In the genomic region with DNA sequence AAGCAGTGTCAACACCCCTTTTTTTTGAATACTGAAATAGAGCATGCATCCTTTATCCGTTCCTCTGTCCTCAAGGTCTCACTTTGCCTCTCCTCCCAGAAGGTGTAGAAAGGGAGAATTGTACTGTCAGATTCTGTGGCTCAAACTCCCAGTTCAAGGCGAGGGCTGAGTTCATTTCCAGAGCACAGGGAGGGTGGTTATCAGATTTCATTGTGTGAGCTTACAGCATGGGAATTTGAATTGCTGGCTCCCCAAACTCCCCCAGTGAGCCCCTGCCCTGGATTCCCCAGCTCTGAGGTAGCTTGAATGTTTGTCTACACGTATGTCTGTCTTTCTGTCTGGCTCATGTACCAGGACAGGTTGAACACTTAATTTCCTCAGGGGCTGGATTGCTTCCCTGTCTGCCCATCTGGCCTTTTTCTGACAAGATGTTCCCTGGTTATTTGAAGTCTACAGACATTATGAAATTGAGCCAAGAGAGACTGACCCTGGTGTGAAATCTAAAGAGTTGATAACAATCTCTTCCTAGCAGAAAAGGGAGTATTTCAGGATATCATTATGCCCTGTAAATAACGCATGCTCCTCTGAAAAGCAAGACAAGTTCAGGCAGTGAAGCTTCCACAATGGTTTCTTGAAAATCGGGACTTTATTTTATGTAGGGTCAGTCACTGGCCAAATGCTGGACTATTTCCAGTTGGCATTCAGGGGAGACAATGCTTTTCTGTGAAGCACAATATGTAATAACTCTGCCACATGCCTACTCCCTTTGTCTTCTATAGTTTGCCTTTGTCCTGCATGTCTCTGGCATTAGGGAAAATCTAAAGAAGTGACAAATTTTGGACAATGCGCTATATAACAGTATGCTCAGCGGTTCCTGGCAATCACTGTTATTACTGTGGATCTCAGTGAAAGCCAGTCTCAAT, we compare ENCODE assay signal across 21 mouse cellular contexts. TPM values are rescaled to one million over a fixed set of nuclear protein-coding genes. Genes with fewer than 3 reads are reported as not detected.
A peak's percentile ranks its signal among the peaks of the same experiment; 100 is the strongest.
DNase-seq lines count a peak whose midpoint lies in the region; ATAC-seq and TF ChIP-seq lines count a peak whose summit lies in the region.
"Had no signal": no experiment of that assay in that cellular context is flagged by ENCODE, and none has a peak within 500 bp of the region (broad histone marks: within the 10 kb centered on the region; RNA-seq: fewer than 3 reads in every experiment).

No protein-coding gene starts in this region.

- H3K4me2 ChIP-seq in heart, postnatal 0 days (ENCODE audit: low read depth, low read length): no peak overlapping the region
- no peak overlapping the region for H3K4me2 ChIP-seq in neural tube, embryonic 13.5 days
- no peak overlapping the region for H3K4me2 ChIP-seq in hindbrain, embryonic 11.5 days (replicated peaks; ENCODE audit: low read depth, low read length)
- H3K4me2 ChIP-seq: embryonic facial prominence, embryonic 12.5 days; stomach, embryonic 15.5 days had no signal

- H3K4me1 ChIP-seq in heart, postnatal 0 days (ENCODE audit: control insufficient read depth, insufficient read depth): no peaks in the 10 kb centered on the region
- H3K4me1 ChIP-seq in neural tube, embryonic 13.5 days (replicated peaks): peaks cover 23% of the 10 kb centered on the region
- H3K4me1 ChIP-seq in hindbrain, embryonic 11.5 days (replicated peaks; ENCODE audit: control insufficient read depth, insufficient read depth, low read length): no peaks in the 10 kb centered on the region
- H3K4me1 ChIP-seq: embryonic facial prominence, embryonic 12.5 days; limb, embryonic 10.5 days; stomach, embryonic 15.5 days had no signal

- no peak for ATAC-seq in heart, postnatal 0 days (ENCODE audit: insufficient read depth, low read depth)
- ATAC-seq in neural tube, embryonic 13.5 days (ENCODE audit: low read depth): no peak
- ATAC-seq in hindbrain, embryonic 11.5 days (ENCODE audit: low FRiP score): no peak
- ATAC-seq: Patski had no signal

- no peak for TF ChIP-seq EP300 in heart, postnatal 0 days (IDR thresholded peaks at IDR 0.05; ENCODE audit: low read depth)

- H3K27me3 ChIP-seq in heart, postnatal 0 days (ENCODE audit: control insufficient read depth, insufficient read depth, low read length): no peaks in the 10 kb centered on the region
- peaks cover 18% of the 10 kb centered on the region; the same call in 1 of the 2 replicates for H3K27me3 ChIP-seq in neural tube, embryonic 13.5 days
- no peaks in the 10 kb centered on the region for H3K27me3 ChIP-seq in hindbrain, embryonic 11.5 days (ENCODE audit: control insufficient read depth, insufficient read depth, low read length)
- H3K27me3 ChIP-seq: CH12.LX; stomach, embryonic 15.5 days had no signal

- intact Hi-C loops in heart, postnatal 10 days (cut with DNase I): no loop called here

- no peak overlapping the region for H3K27ac ChIP-seq in heart, postnatal 0 days (ENCODE audit: low read depth)
- peak overlapping the region; percentile 28; the same call in 1 of the 2 replicates for H3K27ac ChIP-seq in neural tube, embryonic 13.5 days (replicated peaks)
- H3K27ac ChIP-seq in hindbrain, embryonic 11.5 days (ENCODE audit: low read depth, low read length): 0 out of 2 replicates have a peak overlapping the region, but pooled peaks have one; percentile 24
- H3K27ac ChIP-seq: embryonic facial prominence, embryonic 12.5 days; limb, embryonic 10.5 days; liver, embryonic 14.5 days; stomach, embryonic 15.5 days had no signal

- no peak for TF ChIP-seq CTCF in heart, postnatal 0 days (IDR thresholded peaks at IDR 0.05; ENCODE audit: low read depth)

- no peak overlapping the region for H3K4me3 ChIP-seq in heart, postnatal 0 days (ENCODE audit: low read depth, low read length)
- H3K4me3 ChIP-seq in neural tube, embryonic 13.5 days: no peak overlapping the region
- no peak overlapping the region for H3K4me3 ChIP-seq in hindbrain, embryonic 11.5 days (ENCODE audit: low read depth, low read length)
- H3K4me3 ChIP-seq: embryonic facial prominence, embryonic 12.5 days; limb, embryonic 10.5 days; myocyte; stomach, embryonic 15.5 days had no signal

- DNase-seq in heart, postnatal 0 days (ENCODE audit: low spot score): peak; percentile 11
- DNase-seq in heart, postnatal 10 days: no peak
- no peak for DNase-seq in neural tube, embryonic 10.5 days (ENCODE audit: extremely low spot score, low spot score)
- DNase-seq in hindbrain, embryonic 11.5 days (ENCODE audit: low spot score): no peak
- no peak for DNase-seq in layer of hippocampus, postnatal 14 days (ENCODE audit: low spot score in 2 of 2)
- no peak for DNase-seq in layer of hippocampus, postnatal 36 days
- DNase-seq: heart, adult 18-20 months; heart, postnatal 36 days; kidney, adult 18-20 months; layer of hippocampus, adult 9-11 months; lung, postnatal 36 days; thymus, postnatal 4 days had no signal

- WGBS in heart, postnatal 0 days: 50% methylated on average over 7 of the region's 7 CpGs
- 41% methylated on average over 7 of the region's 7 CpGs for WGBS in neural tube, embryonic 13.5 days
- 67% methylated on average over 7 of the region's 7 CpGs for WGBS in hindbrain, embryonic 11.5 days

- H3K9me3 ChIP-seq in heart, postnatal 0 days (replicated peaks; ENCODE audit: control insufficient read depth, low read length): no peaks in the 10 kb centered on the region
- no peaks in the 10 kb centered on the region for H3K9me3 ChIP-seq in neural tube, embryonic 13.5 days
- H3K9me3 ChIP-seq in hindbrain, embryonic 11.5 days (ENCODE audit: control insufficient read depth, low read length): no peaks in the 10 kb centered on the region
- H3K9me3 ChIP-seq: embryonic facial prominence, embryonic 12.5 days; limb, embryonic 10.5 days; stomach, embryonic 15.5 days had no signal

- H3K36me3 ChIP-seq in heart, postnatal 0 days (replicated peaks; ENCODE audit: control insufficient read depth, insufficient read depth, low read length): no peaks in the 10 kb centered on the region
- H3K36me3 ChIP-seq in neural tube, embryonic 13.5 days: no peaks in the 10 kb centered on the region
- H3K36me3 ChIP-seq in hindbrain, embryonic 11.5 days (ENCODE audit: control insufficient read depth, insufficient read depth, low read length): no peaks in the 10 kb centered on the region
- H3K36me3 ChIP-seq: embryonic facial prominence, embryonic 12.5 days; limb, embryonic 10.5 days; stomach, embryonic 15.5 days had no signal

- no peak overlapping the region for H3K9ac ChIP-seq in heart, postnatal 0 days (replicated peaks; ENCODE audit: low read depth, low read length)
- H3K9ac ChIP-seq in neural tube, embryonic 13.5 days: no peak overlapping the region
- no peak overlapping the region for H3K9ac ChIP-seq in hindbrain, embryonic 11.5 days (ENCODE audit: low read depth, low read length)
- H3K9ac ChIP-seq: embryonic facial prominence, embryonic 12.5 days; liver, embryonic 14.5 days; stomach, embryonic 15.5 days had no signal

RNA-seq across cellular contexts. Expression of a gene that starts 35.5 kb away (rescaled TPM):
- total RNA-seq in heart, postnatal 0 days (2014; rRNA removed; ENCODE audit: low replicate concordance): not detected in 2 replicates
- 0.05 and 0.10 TPM in 2 replicates for polyA plus RNA-seq in heart, postnatal 0 days (2015; fragmentation: Nextera tagmentation; extraction: Ambion mirVana)
- not detected for total RNA-seq in heart, postnatal 10 days (2021)
- 302 and 319 TPM in 2 replicates for polyA plus RNA-seq in neural tube, embryonic 13.5 days (2015; fragmentation: Nextera tagmentation; extraction: Ambion mirVana)
- 170 and 180 TPM in 2 replicates for polyA plus RNA-seq in hindbrain, embryonic 11.5 days (2014; fragmentation: Nextera tagmentation; extraction: Ambion mirVana)
- total RNA-seq in layer of hippocampus, postnatal 14 days (2021): 10 to 100 TPM; 65.9 to 73.4 TPM
- 10 to 100 TPM; 15.3 to 16.8 TPM for total RNA-seq in layer of hippocampus, postnatal 36 days (2021)
- total RNA-seq: CH12.LX; heart, adult 18-20 months; heart, postnatal 36 days had no signal
- polyA plus RNA-seq: small intestine, adult 2 months had no signal

Comparison
In these comparisons a context has a peak if more than half of its experiments do, and no peak if none do; other contexts are left out.
1. RNA of a gene that starts 35.5 kb away (total RNA-seq): 65.9 to 73.4 TPM in layer of hippocampus, postnatal 14 days and 15.3 to 16.8 TPM in layer of hippocampus, postnatal 36 days; not detected in heart, postnatal 10 days and not detected in heart, postnatal 0 days; every median in the first group is over 10 times any median in the second.